Mouse (Mus musculus) embryonic facial prominence, embryonic 11.5 days (tissue): ENCODE results near the gene Pgbd5. TPM values are rescaled to one million over a fixed set of nuclear protein-coding genes. Genes with fewer than 3 reads are reported as not detected.

Experiments used
- ATAC-seq: fragments of 200-750 bp; cut with Nextera tagmentation; replicated peaks from 2 replicates; pipeline ENCODE4 v1.8.0; 2017; ENCODE audit warnings: low read depth; ENCODE audit not compliant: insufficient number of reproducible peaks, low FRiP score, low TSS enrichment
- DNase-seq: peaks from one replicate; pipeline ENCODE4 v3.0.0-alpha.2; 2015; ENCODE audit warnings: low spot score
- H3K27ac ChIP-seq: fragments of 300-500 bp; sonication (generic); replicated peaks from 2 replicates; pipeline ENCODE4 v1.5.1; 2014; ENCODE audit warnings: mild to moderate bottlenecking, low read depth, low read length, control low read depth
- H3K27me3 ChIP-seq: fragments of 300-500 bp; sonication (generic); 2 replicates; pipeline ENCODE4 v1.6.1; 2014; ENCODE audit warnings: mild to moderate bottlenecking, low read length, moderate library complexity, mixed read lengths; ENCODE audit not compliant: control insufficient read depth, insufficient read depth
- H3K36me3 ChIP-seq: fragments of 300-500 bp; sonication (generic); replicated peaks from 2 replicates; pipeline ENCODE4 v1.6.1; 2014; ENCODE audit warnings: low read depth, mild to moderate bottlenecking, low read length, moderate library complexity, mixed read lengths; ENCODE audit not compliant: control insufficient read depth, insufficient read depth
- H3K4me1 ChIP-seq: fragments of 300-500 bp; sonication (generic); 2 replicates; pipeline ENCODE4 v1.6.1; 2014; ENCODE audit warnings: low read length, mixed read lengths; ENCODE audit not compliant: control insufficient read depth, insufficient read depth
- H3K4me2 ChIP-seq: fragments of 300-500 bp; sonication (generic); 2 replicates; pipeline ENCODE4 v1.6.1; 2014; ENCODE audit warnings: low read depth, mild to moderate bottlenecking, control low read depth, low read length, moderate library complexity
- H3K4me3 ChIP-seq: fragments of 300-500 bp; sonication (generic); 2 replicates; pipeline ENCODE4 v1.5.1; 2014; ENCODE audit warnings: low read depth, low read length, control low read depth
- H3K9ac ChIP-seq: fragments of 300-500 bp; sonication (generic); replicated peaks from 2 replicates; pipeline ENCODE4 v1.6.1; 2014; ENCODE audit warnings: mild to moderate bottlenecking, control low read depth, low read length
- H3K9me3 ChIP-seq: fragments of 300-500 bp; sonication (generic); replicated peaks from 2 replicates; pipeline ENCODE4 v1.6.1; 2016; ENCODE audit warnings: mild to moderate bottlenecking, low read length, inconsistent platforms, mixed read lengths; ENCODE audit not compliant: control insufficient read depth
- WGBS: fragments of 180-500 bp; shearing (Covaris S2); extraction: QIAGEN DNeasy Blood & Tissue Kit; methylation state at CpG from one replicate; pipeline ENCODE4 v1.1.7; 2014; 5-methylcytosine and 5-hydroxymethylcytosine counted together
- polyA plus RNA-seq: library from polyadenylated mRNA; unstranded; fragments of >200 nt; fragmentation: Nextera tagmentation; extraction: Ambion mirVana; gene quantifications from 2 replicates; pipeline ENCODE4 v1.2.1, GENCODE M21; 2014

The Pgbd5 gene
- polyA plus RNA-seq, 1 experiment from 2014 or later = 2.3 TPM

- WGBS = 85% methylated on average over 4 of the region's 4 CpGs
- DNase-seq = no peak
These were observed 45.5 kb downstream of the Pgbd5 start for GRCm38 (mm10) chr8:124393927-124394326.

GRCm38 (mm10) chr8:124393013-124393412 lies 46.4 kb downstream of the Pgbd5 start:
- ATAC-seq (no peak), DNase-seq (no peak)
- 81% methylated on average over 5 of the region's 5 CpGs for WGBS
- Histone ChIP-seq H3K4me3 (no peak overlapping the region), H3K36me3 (no peaks in the 10 kb centered on the region), H3K9ac (no peak overlapping the region), H3K4me2 (no peak overlapping the region), H3K27ac (no peak overlapping the region), H3K4me1 (no peaks in the 10 kb centered on the region), H3K9me3 (no peaks in the 10 kb centered on the region), H3K27me3 (no peaks in the 10 kb centered on the region)

More at GRCm38 (mm10) chr8:124393927-124394326, 45.5 kb downstream of the Pgbd5 start:
- Histone ChIP-seq H3K36me3 (no peaks in the 10 kb centered on the region), H3K9me3 (no peaks in the 10 kb centered on the region), H3K9ac (no peak overlapping the region), H3K4me3 (no peak overlapping the region), H3K4me2 (no peak overlapping the region), H3K27me3 (no peaks in the 10 kb centered on the region), H3K4me1 (no peaks in the 10 kb centered on the region), H3K27ac (no peak overlapping the region)
- ATAC-seq = no peak

- Histone ChIP-seq H3K36me3 (no peaks in the 10 kb centered on the region), H3K27ac (no peak overlapping the region), H3K9me3 (no peaks in the 10 kb centered on the region), H3K27me3 (no peaks in the 10 kb centered on the region), H3K9ac (no peak overlapping the region), H3K4me3 (no peak overlapping the region), H3K4me1 (no peaks in the 10 kb centered on the region), H3K4me2 (no peak overlapping the region)
- no peak for ATAC-seq
- DNase-seq = peak; percentile 20
- WGBS = 68% methylated on average over 10 of the region's 10 CpGs
These were observed 47.0 kb downstream of the Pgbd5 start for GRCm38 (mm10) chr8:124392271-124393012.

- no peak overlapping the region for H3K4me2 ChIP-seq
- ATAC-seq (no peak), DNase-seq (no peak)
- H3K4me3 ChIP-seq = no peak overlapping the region
- no peak overlapping the region for H3K9ac ChIP-seq
- no peaks in the 10 kb centered on the region for H3K9me3 ChIP-seq
- no peaks in the 10 kb centered on the region for H3K4me1 ChIP-seq
- H3K27me3 ChIP-seq = no peaks in the 10 kb centered on the region
- no peaks in the 10 kb centered on the region for H3K36me3 ChIP-seq
- H3K27ac ChIP-seq = no peak overlapping the region
- WGBS = 86% methylated on average over 7 of the region's 7 CpGs
These were observed 48.3 kb downstream of the Pgbd5 start for GRCm38 (mm10) chr8:124391191-124391590.

- 89% methylated on average over 11 of the region's 11 CpGs for WGBS
These were observed 50.0 kb downstream of the Pgbd5 start for GRCm38 (mm10) chr8:124389495-124389894.

GRCm38 (mm10) chr8:124386225-124386899 lies 53.1 kb downstream of the Pgbd5 start:
- 85% methylated on average over 23 of the region's 23 CpGs for WGBS
- DNase-seq = no peak
- Histone ChIP-seq H3K27me3 (no peaks in the 10 kb centered on the region), H3K4me1 (no peaks in the 10 kb centered on the region), H3K27ac (no peak overlapping the region), H3K4me2 (no peak overlapping the region), H3K4me3 (no peak overlapping the region), H3K9ac (no peak overlapping the region), H3K36me3 (no peaks in the 10 kb centered on the region), H3K9me3 (no peaks in the 10 kb centered on the region)
- no peak for ATAC-seq

More at GRCm38 (mm10) chr8:124389495-124389894, 50.0 kb downstream of the Pgbd5 start:
- DNase-seq = no peak
- Histone ChIP-seq H3K27ac (no peak overlapping the region), H3K27me3 (no peaks in the 10 kb centered on the region), H3K4me3 (no peak overlapping the region), H3K4me2 (no peak overlapping the region), H3K9ac (no peak overlapping the region), H3K36me3 (no peaks in the 10 kb centered on the region), H3K4me1 (no peaks in the 10 kb centered on the region), H3K9me3 (no peaks in the 10 kb centered on the region)
- ATAC-seq = no peak

GRCm38 (mm10) chr8:124384336-124384735 lies 55.1 kb downstream of the Pgbd5 start:
- no peaks in the 10 kb centered on the region for H3K36me3 ChIP-seq
- H3K27ac ChIP-seq = no peak overlapping the region
- DNase-seq = no peak
- H3K9me3 ChIP-seq = no peaks in the 10 kb centered on the region
- no peak overlapping the region for H3K4me2 ChIP-seq
- whole genome bisulfite sequencing = 94% methylated on average over 19 of the region's 19 CpGs
- no peak overlapping the region for H3K4me3 ChIP-seq
- H3K27me3 ChIP-seq = no peaks in the 10 kb centered on the region
- no peaks in the 10 kb centered on the region for H3K4me1 ChIP-seq
- H3K9ac ChIP-seq = no peak overlapping the region
- ATAC-seq = no peak

- H3K4me3 ChIP-seq = no peak overlapping the region
- H3K27me3 ChIP-seq = no peaks in the 10 kb centered on the region
- no peak overlapping the region for H3K9ac ChIP-seq
- DNase-seq = no peak
- no peak overlapping the region for H3K27ac ChIP-seq
- H3K36me3 ChIP-seq = no peaks in the 10 kb centered on the region
- no peaks in the 10 kb centered on the region for H3K4me1 ChIP-seq
- H3K9me3 ChIP-seq = no peaks in the 10 kb centered on the region
- WGBS = 55% methylated on average over 10 of the region's 10 CpGs
- no peak for ATAC-seq
- no peak overlapping the region for H3K4me2 ChIP-seq
These were observed 57.2 kb downstream of the Pgbd5 start for GRCm38 (mm10) chr8:124382235-124382634.
